In genomic region chr12:33176555-33176900, GRCm38 (mm10) we compare ENCODE assay signal across 9 mouse cellular contexts. TPM values are rescaled to one million over a fixed set of nuclear protein-coding genes. Genes with fewer than 3 reads are reported as not detected.
DNase-seq lines count a peak whose midpoint lies in the region; ATAC-seq lines count a peak whose summit lies in the region.
"Had no signal": no experiment of that assay in that cellular context is flagged by ENCODE, and none has a peak within 500 bp of the region (broad histone marks: within the 10 kb centered on the region; RNA-seq: fewer than 3 reads in every experiment).

No protein-coding gene starts in this region.

- peak overlapping the region; percentile 19; the same call in 1 of the 2 replicates for H3K27ac ChIP-seq in hindbrain, embryonic 13.5 days

- H3K4me1 ChIP-seq in hindbrain, embryonic 13.5 days (replicated peaks): peaks cover 33% of the 10 kb centered on the region

- peak overlapping the region; percentile 53 for H3K4me2 ChIP-seq in hindbrain, embryonic 13.5 days

- no peaks in the 10 kb centered on the region for H3K9me3 ChIP-seq in hindbrain, embryonic 13.5 days

- H3K36me3 ChIP-seq in hindbrain, embryonic 13.5 days: no peaks in the 10 kb centered on the region; the same call in 1 of the 2 replicates

- 13% methylated on average over 5 of the region's 5 CpGs for WGBS in hindbrain, embryonic 13.5 days

- H3K9ac ChIP-seq in hindbrain, embryonic 13.5 days: 0 out of 2 replicates have a peak overlapping the region, but pooled peaks have one; percentile 6

- H3K4me3 ChIP-seq in hindbrain, embryonic 13.5 days: peak overlapping the region; percentile 24; the same call in 1 of the 2 replicates

- peak; percentile 14 for DNase-seq in kidney, adult 9 months
- no peak for DNase-seq in kidney, adult 8-10 months
- DNase-seq in brain, adult 2 months (ENCODE audit: low read depth, low spot score): peak; percentile 76
- peak; percentile 55 for DNase-seq in lung, postnatal 14 days
- no peak for DNase-seq in gastrocnemius, adult 8-10 months (ENCODE audit: low spot score in 2 of 2)
- DNase-seq in cerebellum, postnatal 4 days (ENCODE audit: low spot score in 2 of 2): no peak

- ATAC-seq in hindbrain, embryonic 13.5 days (ENCODE audit: low FRiP score): 0 out of 2 replicates have a peak, but pooled peaks have one; percentile 4
- ATAC-seq in megakaryocyte progenitor cell, adult 5-6 weeks (replicated peaks; ENCODE audit: poor library complexity): no peak
- ATAC-seq: Patski had no signal

- no peaks in the 10 kb centered on the region for H3K27me3 ChIP-seq in hindbrain, embryonic 13.5 days
- H3K27me3 ChIP-seq: Patski had no signal

RNA-seq across cellular contexts. Expression of gene Atxn7l1, which starts 29.0 kb away (rescaled TPM):
- polyA plus RNA-seq in hindbrain, embryonic 13.5 days (2015; fragmentation: Nextera tagmentation; extraction: Ambion mirVana): 19.9 and 22.4 TPM in 2 replicates
- total RNA-seq in megakaryocyte progenitor cell, adult 5-6 weeks (2015): 71.1 and 96.1 TPM in 2 replicates
- 33.1 and 37.4 TPM in 2 replicates for total RNA-seq in megakaryocyte progenitor cell, adult 5-6 weeks (2017)
- 10 to 100 TPM; 13.4 to 18.9 (median 15.7) TPM for total RNA-seq in gastrocnemius, adult 8-10 months (2022)

Comparison
In these comparisons a context has a peak if more than half of its experiments do, and no peak if none do; other contexts are left out.
1. DNase-seq: peak in kidney, adult 9 months (single experiment), brain, adult 2 months (single experiment) and lung, postnatal 14 days (single experiment); none in kidney, adult 8-10 months (0 of 2), gastrocnemius, adult 8-10 months (0 of 2) and cerebellum, postnatal 4 days (0 of 2).